Mouse (Mus musculus) hindbrain, embryonic 16.5 days (tissue): ENCODE measurements at regions not wholly inside any gene's neighbourhood (a gene's known extent, or its start where the extent isn't known, plus 50 kb on each side); places are given as distances from the start of the nearest gene placed in this dataset.

ENCODE experiments used
- ATAC-seq: fragments of 200-750 bp; cut with Nextera tagmentation; 2 replicates; pipeline ENCODE4 v1.8.0; 2017; ENCODE audit warnings: moderate TSS enrichment, moderate library complexity
- H3K27ac ChIP-seq: fragments of 300-500 bp; sonication (generic); 2 replicates; pipeline ENCODE4 v1.5.1; 2014; ENCODE audit warnings: low read depth, mild to moderate bottlenecking, control low read depth, low read length, moderate library complexity
- H3K27me3 ChIP-seq: fragments of 300-500 bp; sonication (generic); replicated peaks from 2 replicates; pipeline ENCODE4 v1.6.1; 2014; ENCODE audit warnings: low read length; ENCODE audit not compliant: control insufficient read depth, insufficient read depth
- H3K36me3 ChIP-seq: fragments of 300-500 bp; sonication (generic); 2 replicates; pipeline ENCODE4 v1.6.1; 2014; ENCODE audit warnings: mild to moderate bottlenecking, low read length, moderate library complexity, mixed read lengths; ENCODE audit not compliant: control insufficient read depth, insufficient read depth
- H3K4me1 ChIP-seq: fragments of 300-500 bp; sonication (generic); 2 replicates; pipeline ENCODE4 v1.6.1; 2014; ENCODE audit warnings: low read depth, low read length; ENCODE audit not compliant: control insufficient read depth, insufficient read depth
- H3K4me2 ChIP-seq: fragments of 300-500 bp; sonication (generic); 2 replicates; pipeline ENCODE4 v1.6.1; 2014; ENCODE audit warnings: mild to moderate bottlenecking, low read length, control low read depth, moderate library complexity
- H3K4me3 ChIP-seq: fragments of 300-500 bp; sonication (generic); 2 replicates; pipeline ENCODE4 v1.5.1; 2014; ENCODE audit warnings: mild to moderate bottlenecking, low read length, control low read depth, moderate library complexity
- H3K9ac ChIP-seq: fragments of 300-500 bp; sonication (generic); 2 replicates; pipeline ENCODE4 v1.6.1; 2014; ENCODE audit warnings: low read depth, mild to moderate bottlenecking, control low read depth, low read length, moderate library complexity
- H3K9me3 ChIP-seq: fragments of 300-500 bp; sonication (generic); 2 replicates; pipeline ENCODE4 v1.6.1; 2014; ENCODE audit warnings: mild to moderate bottlenecking, low read length, moderate library complexity; ENCODE audit not compliant: control insufficient read depth
- WGBS: fragments of 180-500 bp; shearing (Covaris S2); extraction: QIAGEN DNeasy Blood & Tissue Kit; methylation state at CpG from one replicate; pipeline ENCODE4 v1.1.7; 2014; 5-methylcytosine and 5-hydroxymethylcytosine counted together

DNA sequence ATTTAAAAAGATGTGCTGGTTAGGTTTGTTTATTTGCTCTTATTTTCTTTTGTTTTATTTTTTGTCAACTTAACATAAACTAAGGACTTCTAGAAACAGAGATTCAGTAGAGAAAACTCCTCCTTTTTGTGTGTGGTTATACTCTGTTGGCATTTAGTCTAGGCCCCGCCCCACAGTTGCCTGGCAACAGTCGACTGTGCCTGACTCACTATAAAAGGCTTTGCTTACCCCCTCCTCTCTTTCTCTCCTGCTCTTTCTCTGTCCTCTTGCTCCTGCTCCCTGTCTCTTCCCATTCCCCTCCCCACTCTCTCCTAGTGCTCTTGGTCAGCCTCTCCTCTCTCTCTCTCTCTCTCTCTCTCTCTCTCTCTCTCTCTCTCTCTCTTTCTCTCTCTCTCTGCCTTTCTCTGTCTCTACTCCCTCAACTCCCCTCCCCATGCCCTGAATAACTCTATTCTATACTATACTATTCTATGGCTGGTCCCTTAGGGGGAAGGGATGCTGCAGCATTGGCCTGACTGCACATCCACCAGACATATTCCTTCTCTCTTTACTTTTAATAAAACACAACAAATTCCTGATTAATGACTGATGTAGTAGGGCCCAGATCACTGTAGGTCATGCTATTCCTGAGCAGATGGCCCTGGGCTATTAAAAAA is 76.6 kb upstream of the Fscb start:
- no peak overlapping the region for H3K4me3 ChIP-seq
- no peaks in the 10 kb centered on the region for H3K27me3 ChIP-seq
- peak; percentile 65 for ATAC-seq
- no peaks in the 10 kb centered on the region for H3K36me3 ChIP-seq
- H3K9me3 ChIP-seq = no peaks in the 10 kb centered on the region
- no peak overlapping the region for H3K4me2 ChIP-seq
- no peaks in the 10 kb centered on the region for H3K4me1 ChIP-seq
- no peak overlapping the region for H3K9ac ChIP-seq
- WGBS = 10% methylated on average over 2 of the region's 2 CpGs
- H3K27ac ChIP-seq = no peak overlapping the region

DNA sequence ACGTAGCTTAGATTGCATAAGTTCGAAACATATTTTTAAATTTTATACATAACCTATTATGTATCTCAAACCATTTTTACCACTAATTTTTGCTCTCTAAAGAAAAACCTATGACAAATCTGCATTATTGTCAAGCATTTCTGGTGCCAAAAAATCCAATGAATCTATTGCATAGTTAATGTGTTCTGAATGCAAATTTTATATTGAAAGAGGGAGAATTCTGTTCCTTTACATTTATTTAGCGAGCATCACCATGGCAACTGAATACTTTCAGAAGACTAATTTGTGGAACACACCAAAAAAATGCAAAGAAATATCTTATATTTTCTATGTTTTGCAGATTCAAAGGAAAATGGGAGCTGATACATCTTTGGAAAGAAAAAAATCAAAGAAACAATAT is 66.6 kb upstream of the Fscb start:
- ATAC-seq = no peak
- no peak overlapping the region for H3K9ac ChIP-seq
- no peak overlapping the region for H3K27ac ChIP-seq
- no peak overlapping the region for H3K4me3 ChIP-seq
- no peaks in the 10 kb centered on the region for H3K4me1 ChIP-seq
- no peaks in the 10 kb centered on the region for H3K9me3 ChIP-seq
- 76% methylated on average over 3 of the region's 3 CpGs for whole genome bisulfite sequencing
- H3K27me3 ChIP-seq = no peaks in the 10 kb centered on the region
- H3K4me2 ChIP-seq = no peak overlapping the region
- H3K36me3 ChIP-seq = no peaks in the 10 kb centered on the region
